Mouse (Mus musculus): ENCODE data around the gene R3hdm1.

The R3hdm1 gene

DNA sequence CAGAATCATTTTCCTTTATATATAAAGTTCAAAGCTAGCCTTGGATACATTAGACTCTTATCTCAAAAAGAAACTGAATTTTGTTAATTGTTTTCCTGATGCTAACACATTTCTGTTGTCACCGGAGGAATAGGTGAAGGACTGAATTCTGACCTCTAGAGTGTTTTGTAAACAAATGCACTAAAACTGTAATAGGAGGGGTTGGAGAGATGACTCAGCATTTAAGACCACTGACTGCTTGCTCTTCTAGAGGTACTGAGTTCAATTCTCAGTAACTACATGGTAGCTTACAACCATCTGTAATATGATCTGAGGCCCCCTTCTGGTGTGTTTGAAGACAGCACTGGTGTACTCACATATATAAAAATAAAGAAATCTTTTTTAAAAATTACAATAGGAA is 63.9 kb downstream of the R3hdm1 start:
- WGBS: 87% methylated on average over 1 of the region's 1 CpGs

DNA sequence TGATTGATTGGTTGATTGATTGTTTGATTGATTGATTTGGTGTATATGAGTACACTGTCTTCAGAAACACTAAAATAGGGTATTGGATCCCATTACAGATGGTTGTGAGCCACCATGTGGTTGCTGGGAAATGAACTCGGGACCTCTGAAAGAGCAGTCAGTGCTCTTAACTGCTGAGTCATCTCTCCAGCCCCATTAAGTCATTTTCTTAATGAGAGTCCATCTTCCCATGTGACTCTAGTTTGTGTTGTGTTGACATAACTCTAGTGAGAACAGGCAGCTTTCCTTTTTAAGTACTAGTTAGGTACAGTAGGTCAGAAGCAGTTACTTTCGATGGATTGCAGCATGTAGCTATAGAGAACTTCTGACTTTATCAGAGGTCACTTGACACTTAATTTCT is 88.3 kb downstream of the R3hdm1 start:
- WGBS: 68% methylated on average over 2 of the region's 2 CpGs

DNA sequence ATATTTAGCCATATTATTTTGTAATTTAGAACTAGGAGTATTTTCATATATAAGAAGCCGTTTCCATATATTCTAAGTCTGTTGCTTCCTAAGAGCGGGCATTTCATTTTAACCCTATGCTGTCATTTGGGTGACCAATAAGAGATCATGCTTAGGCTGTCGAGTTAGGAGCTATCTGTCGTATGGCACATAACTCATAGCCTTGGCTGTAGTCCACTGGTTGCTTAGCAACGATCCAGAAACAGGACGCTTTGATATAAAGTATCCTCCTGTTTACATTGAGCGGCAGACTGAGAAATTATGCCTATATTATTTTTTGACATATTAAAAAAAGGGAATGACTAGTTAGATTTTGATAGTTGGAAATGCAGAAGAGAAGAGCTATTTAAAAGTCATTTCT is 89.3 kb downstream of the R3hdm1 start:
- WGBS: 60% methylated on average over 7 of the region's 7 CpGs

DNA sequence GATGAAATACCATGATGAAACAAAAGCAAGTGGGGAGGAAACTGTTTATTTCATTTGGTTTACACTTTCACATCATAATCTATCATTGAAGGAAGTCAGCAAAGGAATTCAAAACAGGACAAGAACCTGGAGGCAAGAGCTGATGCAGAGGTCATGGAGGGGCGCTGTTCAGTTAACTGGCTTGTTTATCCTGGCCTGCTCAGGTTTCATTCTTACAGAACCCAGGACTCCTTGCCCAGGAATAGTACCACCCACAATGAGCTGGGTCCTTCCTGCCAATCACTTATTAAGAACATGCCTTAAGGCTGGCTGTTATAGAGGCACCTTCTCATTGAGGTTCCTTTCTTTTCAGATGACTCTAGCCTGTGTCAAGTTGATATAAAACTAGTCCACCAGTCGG is 90.9 kb downstream of the R3hdm1 start:
- WGBS: 61% methylated on average over 2 of the region's 2 CpGs

DNA sequence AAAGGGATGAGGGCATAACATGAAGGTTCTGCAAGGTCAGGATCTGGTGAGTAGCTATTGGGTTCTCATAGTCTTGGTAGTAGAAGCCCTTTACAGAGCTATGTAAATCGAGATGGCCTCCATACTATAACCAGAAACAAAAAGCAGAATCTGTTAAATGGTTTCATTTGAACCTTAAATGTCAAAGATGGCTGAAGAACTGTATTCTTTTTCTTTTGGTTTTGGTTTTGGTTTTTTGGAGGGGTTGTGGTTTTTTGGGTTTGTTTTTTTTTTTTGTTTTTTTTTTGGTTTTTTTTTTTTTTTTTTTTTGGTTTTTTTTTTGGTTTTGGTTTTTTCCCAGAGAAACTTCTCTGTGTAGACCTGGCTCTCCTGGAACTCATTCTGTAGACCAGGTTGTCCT is 94.3 kb downstream of the R3hdm1 start:
- 74% methylated on average over 1 of the region's 1 CpGs for WGBS

DNA sequence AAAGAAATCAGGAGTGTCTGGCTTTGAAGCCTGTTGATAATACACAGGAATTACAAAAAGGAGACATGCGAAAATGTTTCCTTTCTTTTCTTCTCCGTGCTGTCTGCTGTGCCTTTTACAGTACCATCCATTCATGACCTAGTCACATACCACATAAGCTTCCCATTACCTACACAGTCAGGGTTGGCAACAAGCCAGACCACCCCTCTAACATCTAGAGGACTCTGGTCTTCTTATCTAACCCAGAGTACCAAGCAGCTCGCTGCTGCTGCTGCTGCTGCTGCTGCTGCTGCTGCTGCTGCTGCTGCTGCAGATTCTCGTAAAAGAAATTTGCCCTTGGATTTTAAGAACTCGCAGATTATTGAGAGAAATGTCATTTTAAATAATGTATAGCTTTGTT is 110.2 kb downstream of the R3hdm1 start:
- 72% methylated on average over 5 of the region's 5 CpGs for WGBS

DNA sequence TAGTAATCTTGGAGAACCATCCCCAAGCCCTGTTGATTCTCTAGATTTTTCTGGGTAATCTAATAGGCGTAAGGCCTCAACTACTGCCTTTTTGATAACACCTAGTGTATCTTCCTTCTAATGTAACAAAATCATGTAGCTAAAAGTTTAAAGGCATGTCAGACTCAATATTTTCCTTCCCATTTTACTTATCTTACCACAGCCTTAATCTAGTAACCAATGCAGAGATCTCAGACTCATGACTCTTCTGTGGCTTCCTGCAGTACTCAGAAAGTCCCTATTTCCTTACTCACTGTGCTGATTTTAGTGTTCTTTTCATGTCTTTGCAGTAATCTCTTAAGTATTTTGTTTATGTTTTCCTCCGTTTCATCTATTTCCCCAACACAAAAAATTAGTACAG is 118.8 kb downstream of the R3hdm1 start:
- 92% methylated on average over 2 of the region's 2 CpGs for WGBS

DNA sequence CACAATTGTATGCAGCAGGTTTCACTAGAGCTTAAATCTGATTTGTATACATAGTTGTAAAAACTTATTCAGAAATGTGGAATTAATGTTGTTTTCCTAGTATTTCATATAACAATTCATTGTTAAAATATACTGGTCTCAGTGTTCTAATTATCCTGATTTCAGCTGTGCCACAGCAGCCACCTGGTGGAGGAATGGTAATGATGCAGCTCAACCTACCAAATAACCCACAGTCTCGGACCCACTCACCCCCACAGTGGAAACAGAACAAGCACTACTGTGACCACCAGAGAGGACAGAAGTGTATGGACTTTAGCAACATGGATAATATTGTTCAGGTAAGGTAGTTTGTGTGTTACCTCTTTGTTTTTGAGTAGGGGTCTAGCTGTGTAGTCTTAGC is 120.2 kb downstream of the R3hdm1 start:
- WGBS: 45% methylated on average over 1 of the region's 1 CpGs

DNA sequence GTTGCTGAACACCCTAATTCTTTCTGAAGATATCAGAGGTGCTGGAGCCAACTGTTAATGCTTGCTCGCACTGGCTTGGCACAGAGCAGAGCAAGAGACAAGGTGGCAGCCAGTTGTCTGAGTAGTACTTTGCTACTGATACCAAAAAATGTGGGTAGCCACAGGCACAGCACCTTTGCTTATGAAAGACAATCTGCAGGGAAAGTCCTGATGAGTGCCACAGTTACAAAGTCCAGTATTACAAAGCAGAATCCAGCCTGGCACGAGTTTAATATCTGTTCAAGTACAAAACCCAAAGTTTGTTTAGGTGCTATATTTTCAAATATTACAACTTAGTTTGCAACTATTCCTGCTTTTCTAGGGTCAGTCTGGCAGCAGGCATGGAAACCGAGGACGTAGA is 132.1 kb downstream of the R3hdm1 start:
- 94% methylated on average over 4 of the region's 4 CpGs for WGBS

DNA sequence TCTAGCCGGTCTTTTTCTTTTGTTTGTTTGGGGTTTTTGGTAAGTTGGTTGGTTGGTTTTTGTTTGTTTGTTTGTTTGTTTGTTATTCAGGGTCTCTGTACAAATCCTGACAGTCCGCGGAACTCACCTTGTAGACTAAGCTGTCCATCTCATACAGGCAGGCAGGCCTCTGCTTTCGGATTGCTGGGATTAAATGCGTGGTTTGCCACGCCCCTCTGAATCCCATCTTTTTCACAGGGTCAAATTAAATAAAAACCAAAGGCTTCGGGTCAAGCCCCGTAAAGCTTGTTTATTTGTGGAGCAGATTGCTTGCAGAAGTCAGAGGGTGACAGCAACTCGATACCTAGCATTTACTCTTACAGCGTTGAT is 140.5 kb downstream of the R3hdm1 start, which contains the start of gene Ubxn4:
TSS of gene Ubxn4 (plus strand) at position 338 of the 369 bp plus-strand sequence.
- 6% methylated on average over 10 of the region's 10 CpGs for WGBS

DNA sequence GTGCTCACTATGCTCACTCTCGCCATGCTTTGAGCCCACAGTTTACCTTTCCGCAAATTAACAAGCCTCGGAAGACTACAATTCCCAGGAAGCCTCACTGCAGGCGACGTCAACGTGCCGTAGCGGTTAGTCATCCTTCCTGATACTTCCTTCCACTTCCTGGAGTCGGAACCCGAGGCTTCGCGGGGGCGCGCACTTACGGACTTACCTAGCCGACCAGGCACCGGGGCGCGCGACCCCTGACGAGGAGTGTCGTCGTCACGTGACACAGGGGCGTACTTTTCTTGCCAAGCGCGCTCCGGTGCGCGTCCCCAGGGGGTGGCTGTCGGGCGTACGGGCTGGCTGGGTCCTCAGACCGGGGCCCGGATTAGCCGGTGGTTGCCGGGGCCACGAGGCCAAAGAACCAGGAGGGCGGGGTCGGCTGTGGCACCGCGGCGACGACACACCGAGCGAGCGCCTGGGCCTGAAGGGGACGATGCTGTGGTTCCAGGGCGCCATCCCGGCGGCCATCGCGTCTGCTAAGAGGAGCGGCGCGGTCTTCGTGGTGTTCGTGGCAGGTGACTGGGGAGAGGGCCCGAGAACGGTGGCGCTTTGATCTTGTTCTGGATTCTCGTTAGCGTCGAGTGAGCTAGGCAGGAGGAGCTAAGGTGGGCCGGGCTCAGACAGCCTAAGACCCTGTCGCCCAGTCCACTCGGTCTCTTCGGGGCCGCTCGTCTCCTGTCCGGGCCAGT is 141.1 kb downstream of the R3hdm1 start:
- WGBS: under 1% methylated on average over 71 of the region's 71 CpGs

DNA sequence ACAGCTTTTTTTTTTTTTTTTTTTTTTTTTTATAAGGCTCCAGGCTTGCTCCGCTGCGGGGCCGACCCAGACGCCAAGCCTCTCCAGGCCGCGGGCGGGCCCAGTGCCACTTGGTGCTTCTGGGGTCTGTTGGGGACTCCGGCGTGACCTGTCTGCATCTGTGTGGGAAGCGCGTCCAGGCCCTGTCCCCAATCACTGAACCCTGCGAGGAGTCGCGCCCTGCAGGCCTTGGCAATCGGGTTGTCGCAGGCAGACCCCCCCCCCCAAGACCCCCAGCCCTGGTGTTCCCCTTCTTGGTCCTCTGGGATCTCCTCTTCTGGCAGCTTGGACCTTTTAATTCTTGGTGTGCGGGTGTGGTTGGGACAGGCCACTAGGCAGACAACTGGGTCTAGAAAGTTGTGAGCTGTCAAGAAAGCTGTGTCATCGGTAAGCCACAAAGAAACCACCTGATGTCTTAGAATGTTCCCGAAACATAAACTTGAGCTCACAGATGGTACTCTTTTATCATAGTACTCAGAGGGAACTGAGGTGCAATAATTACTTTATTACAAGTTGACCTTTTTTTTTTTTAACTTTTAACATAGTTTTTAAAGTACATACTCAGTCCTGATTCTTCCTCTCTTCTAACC is 141.7 kb downstream of the R3hdm1 start:
- under 1% methylated on average over 19 of the region's 19 CpGs for WGBS

DNA sequence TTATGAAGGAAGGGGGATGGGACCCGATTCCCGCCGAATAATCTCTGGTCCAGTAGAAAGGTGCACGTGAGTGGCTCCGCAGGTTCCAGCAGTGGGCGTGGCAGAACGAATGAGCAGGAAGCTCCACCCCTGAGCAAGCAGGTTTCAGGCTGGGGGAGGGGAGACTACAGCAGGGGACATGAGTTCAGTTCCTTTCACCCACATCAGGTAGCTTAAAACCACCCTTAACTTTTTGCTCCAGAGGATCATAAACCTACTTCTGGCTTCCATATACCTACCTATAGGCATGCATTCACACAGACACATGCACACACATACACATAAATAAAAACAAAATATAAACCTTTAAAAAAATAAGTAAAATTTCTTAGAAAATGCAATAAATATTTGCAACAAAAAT is 164.0 kb downstream of the R3hdm1 start:
- WGBS: 85% methylated on average over 7 of the region's 7 CpGs

DNA sequence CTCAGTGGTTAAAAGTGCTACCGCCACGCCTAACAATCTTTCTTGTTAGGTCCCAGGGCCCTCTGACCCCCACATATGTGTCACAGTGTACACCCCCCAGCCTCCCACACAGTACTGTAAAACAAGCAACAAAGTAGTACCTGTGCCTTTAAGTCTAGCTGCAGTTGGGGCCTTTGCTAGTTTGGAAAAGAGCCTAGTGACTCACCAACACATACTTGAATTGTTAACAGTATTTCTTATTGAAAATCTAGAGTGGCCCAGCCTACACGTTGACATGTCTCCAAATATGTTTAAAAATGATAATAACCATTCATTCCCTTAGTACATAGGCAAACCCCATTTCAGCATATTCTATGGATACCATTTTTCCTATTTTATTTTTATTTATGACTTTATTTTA is 167.6 kb downstream of the R3hdm1 start:
- 78% methylated on average over 3 of the region's 3 CpGs for whole genome bisulfite sequencing

DNA sequence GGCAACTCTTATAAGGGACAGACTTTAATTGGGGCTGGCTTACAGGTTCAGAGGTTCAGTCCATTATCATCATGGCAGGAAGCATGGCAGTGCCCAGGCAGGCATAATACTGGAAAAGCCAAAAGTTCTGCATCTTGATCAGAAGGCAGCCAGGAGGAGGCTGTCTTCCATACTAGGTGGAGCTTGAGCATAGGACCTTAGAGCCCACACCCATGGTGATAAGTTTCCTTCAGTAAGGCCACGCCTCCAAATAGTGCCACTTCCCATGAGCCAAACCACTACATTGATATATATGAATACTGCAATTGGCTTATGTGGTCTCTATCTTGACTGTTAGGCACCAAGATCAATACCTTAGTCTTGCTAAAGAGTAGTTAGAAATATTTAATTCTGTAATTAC is 172.8 kb downstream of the R3hdm1 start:
- WGBS: 98% methylated on average over 1 of the region's 1 CpGs

DNA sequence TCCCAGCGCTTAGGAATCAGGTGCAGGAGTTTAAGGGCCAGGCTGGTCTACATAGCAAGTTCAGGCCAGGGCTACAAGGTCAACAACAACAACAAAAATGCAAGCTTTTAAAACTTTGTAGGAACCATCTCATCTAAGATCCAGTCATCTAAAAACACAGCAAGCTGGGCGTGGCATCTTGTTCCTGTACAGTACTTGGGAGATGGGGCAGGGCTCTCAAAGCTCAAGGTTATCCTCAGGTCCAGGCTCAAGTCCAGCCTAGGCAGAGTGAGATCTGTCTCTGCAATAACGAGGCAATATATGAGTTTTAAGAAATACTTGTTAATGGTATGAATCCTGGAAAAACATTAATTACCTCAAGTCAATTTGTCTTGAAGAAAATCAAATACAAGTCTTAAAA is 175.5 kb downstream of the R3hdm1 start:
- WGBS: 94% methylated on average over 3 of the region's 3 CpGs

DNA sequence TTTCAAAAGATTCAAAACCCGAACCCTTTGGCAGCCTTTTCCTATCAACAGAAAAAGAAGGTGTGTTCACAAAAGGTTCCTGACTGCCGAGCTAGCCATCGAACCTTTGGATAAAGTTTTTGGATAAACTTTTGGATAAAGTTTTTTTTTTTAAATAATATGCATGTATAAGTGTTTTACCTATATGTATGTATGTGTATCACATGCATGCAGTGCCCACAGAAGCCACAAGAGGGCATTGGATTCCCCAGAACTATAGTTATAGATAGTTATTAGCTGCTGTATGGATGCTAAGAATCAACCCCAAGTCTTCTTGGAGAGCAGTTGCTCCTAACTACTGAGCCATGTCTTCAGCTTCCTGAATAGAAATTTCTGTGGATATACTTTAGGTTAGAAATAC is 178.7 kb downstream of the R3hdm1 start:
- 98% methylated on average over 3 of the region's 3 CpGs for WGBS

DNA sequence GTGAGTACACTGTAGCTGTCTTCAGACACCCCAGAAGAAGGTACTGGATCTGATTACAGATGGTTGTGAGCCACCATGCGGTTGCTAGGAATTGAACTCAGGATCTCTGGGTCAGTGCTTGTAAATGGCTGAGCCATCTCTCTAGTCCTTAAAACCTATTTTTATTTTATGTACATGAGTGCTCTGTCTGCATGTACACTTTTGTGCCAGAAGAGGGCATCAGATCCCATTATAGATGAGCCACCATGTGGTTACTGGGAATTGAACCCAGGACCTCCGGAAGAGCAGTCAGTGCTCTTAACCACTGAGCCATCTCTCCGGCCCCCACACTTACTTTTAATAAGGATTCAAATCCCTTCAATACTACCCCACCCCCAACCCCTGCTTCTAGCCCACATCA is 179.8 kb downstream of the R3hdm1 start:
- 93% methylated on average over 3 of the region's 3 CpGs for WGBS

DNA sequence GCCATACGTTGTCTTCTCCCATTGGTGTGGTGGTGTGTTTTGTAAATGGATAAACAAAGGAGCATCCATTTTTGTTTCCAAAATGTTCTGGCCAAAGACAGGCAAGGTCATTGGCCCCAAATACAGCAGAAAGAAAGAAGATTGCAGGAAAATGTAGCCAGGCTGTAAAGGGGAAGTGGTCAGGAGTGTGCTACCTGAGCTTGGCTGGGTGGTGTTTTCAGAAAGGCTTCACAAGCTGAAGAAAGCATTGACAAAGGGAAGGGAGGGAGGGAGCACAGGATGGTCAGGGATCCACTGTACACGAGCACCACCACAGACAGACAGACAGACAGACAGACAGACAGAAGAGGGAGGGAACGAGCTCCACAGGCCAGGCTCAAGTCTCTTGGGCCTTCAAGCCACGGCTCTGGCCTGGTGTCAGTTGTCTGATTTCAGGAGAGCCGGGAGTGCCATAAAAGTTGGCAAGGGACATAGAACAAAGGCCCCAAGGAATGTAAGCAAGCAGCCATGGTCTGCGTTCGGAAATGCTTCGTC is 181.1 kb downstream of the R3hdm1 start:
- 93% methylated on average over 8 of the region's 8 CpGs for WGBS

DNA sequence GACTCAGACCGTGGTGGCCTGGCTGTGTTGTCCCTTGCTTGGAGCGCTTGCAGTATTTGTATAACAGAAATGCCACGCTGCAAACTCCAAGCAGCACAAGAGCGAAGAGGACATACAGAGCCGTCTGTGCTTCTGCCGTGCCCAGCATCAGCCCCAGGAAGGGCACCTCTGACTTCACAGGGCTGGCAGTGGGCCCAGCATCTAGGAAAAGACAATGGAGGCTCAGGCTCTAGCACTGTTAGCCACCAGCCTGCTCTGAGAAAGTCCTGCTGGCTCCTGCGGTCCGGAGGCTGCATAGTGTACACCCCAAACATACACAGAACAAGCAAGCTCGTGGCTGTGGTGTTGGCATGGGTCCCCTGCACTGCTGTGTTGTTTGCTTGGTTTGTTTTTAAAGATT is 182.0 kb downstream of the R3hdm1 start:
- 65% methylated on average over 9 of the region's 9 CpGs for WGBS

Measured in cerebral cortex, adult 2 months (tissue).